Mouse (Mus musculus): Measurements from ENCODE around the gene Pdzd4.

Gene Pdzd4

DNA sequence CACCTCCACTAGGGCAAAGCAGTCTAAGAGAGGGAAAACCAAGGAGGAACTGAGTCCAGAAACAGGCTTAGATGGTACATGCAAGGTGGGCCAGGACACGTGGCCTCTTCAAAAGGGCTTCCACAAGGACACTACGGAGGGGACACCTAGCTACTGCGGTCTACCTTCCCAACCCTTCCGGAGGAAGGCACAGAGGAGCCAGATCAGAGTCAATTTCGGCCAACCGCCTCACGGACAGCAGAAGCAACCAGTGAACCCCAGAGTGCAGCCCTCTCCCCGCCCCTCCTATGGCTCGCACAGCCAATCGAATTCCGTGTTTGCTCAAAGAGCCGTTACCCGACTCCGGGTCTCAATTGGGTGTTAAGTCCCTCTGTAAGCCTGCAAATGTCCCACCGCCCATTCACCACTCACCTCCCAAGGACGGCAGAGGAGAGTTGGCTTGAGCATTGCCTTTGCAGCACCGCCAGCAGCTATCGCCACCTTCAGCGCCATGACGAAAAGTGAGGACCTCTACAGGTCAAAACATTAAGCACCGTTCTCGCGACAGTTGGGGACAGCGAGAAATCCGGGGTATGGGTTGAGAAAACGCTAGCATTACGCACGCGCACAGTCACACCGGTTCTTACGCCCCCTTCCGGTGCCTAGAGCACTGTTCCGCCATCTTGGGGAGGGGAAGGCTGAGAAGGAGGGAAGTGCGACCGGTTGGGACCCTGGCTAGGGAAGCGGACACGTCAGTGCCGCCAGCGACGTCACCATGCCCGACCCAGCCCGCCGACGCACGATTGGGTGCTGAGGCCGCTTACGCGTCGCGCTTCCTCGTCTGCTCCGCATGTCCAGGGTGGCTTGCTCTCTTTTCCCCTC lies 38.2 kb downstream of the Pdzd4 start, which contains the start of the genes Idh3g and Ssr4:
TSS of gene Idh3g (minus strand) at position 534 of the 861 bp plus-strand sequence.
TSS of gene Ssr4 (plus strand) at position 665 of the 861 bp plus-strand sequence.
- DNase-seq (ENCODE audit: low spot score in 2 of 2) = peak; percentile 74 to 84

- no peak for DNase-seq (ENCODE audit: low spot score in 2 of 2)
Observed at GRCm38 (mm10) chrX:73785666-73786065, 39.1 kb downstream of the Pdzd4 start.

DNA sequence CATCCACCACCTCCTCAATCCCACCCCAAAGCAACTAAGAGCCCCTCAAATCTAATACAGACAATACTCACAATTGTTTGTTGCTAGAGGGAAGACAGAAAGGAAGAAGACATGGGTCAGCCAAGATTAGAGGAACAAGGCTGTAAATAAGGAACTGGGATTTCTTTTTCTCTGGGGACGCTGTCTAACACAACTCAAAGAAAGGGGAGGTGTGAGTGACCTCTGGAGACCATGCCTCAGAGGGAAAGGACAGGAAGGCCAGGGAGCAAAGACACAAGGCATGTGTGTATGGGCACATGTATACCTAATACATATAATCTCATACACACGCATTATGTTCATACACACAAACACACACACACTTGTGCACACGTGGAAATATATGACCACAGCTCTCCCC lies 42.5 kb downstream of the Pdzd4 start:
- DNase-seq (ENCODE audit: low spot score in 2 of 2) = no peak

- no peak for DNase-seq (ENCODE audit: low spot score in 2 of 2)
Observed at GRCm38 (mm10) chrX:73774802-73775483, 49.8 kb downstream of the Pdzd4 start.

GRCm38 (mm10) chrX:73774168-73774760 lies 50.5 kb downstream of the Pdzd4 start, which contains the start of gene Srpk3:
TSS of gene Srpk3 (plus strand) at chrX:73774405.
- peak; percentile 12 to 24 for DNase-seq (ENCODE audit: low spot score in 2 of 2)

GRCm38 (mm10) chrX:73767267-73767666 lies 57.5 kb downstream of the Pdzd4 start:
- peak in 1 of 2 experiments; percentile 29 for DNase-seq (ENCODE audit: low spot score in 2 of 2)

GRCm38 (mm10) chrX:73765311-73765710 lies 59.5 kb downstream of the Pdzd4 start:
- DNase-seq (ENCODE audit: low spot score in 2 of 2) = no peak

GRCm38 (mm10) chrX:73758611-73759290 lies 66.0 kb downstream of the Pdzd4 start:
- DNase-seq (ENCODE audit: low spot score in 2 of 2) = no peak

DNA sequence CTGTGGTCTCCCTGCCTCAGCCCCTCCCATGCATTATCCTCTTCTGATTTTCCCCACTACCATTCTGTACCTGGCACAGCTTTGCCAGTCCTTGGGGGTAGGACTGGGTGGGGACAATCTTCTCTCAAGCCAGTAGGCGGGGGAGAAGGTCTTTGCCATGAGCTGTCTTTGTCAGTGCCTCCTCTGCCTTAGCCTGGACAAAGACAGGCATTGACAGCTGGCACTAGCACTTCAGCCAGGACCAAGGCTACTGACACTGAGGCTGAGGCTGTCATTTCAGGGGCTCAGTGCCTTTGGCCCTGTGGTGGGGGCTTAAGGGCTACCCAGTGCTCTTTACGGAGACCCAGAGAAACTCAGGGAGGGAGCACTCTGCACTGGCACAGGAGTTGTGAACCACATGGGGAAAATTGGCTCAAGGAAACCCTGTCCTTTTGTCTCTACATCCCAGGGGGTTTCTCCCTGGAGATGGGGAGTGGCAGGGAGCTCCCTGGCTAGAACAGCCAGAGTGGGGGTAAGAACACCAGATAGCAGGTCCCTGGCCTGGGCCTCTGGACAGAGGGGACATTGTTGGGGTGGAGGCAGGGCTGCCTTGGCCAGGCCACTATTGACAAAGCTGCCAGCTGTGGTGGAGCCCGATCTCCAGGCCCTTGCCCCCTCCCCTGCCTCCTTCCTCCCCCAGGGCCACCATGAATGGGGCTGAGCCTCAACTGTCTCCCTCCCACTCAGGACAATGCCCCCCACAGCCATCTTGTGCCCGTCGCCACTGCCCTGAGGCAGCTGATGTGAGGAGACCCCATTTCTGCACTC lies 68.2 kb downstream of the Pdzd4 start, which contains the start of gene Plxnb3:
TSS of gene Plxnb3 (plus strand) at position 757 of the 807 bp plus-strand sequence.
- no peak for DNase-seq (ENCODE audit: low spot score in 2 of 2)

DNA sequence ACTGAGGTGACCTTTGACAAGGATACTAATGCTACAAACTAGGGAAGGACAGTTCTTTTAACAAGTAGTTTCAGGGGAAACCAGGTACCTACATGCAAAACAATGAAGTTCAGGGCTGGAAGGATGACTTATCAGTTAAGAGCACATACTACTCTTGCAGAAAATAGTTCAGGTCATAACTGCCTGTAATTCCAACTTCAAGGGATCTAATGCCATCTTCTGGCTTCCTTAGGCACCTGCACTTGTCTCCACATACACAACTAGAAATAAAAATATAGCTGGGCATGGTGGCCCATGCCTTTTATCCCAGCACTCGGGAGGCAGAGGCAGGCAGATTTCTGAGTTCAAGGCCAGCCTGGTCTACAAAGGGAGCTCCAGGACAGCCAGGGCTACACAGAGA lies 75.8 kb downstream of the Pdzd4 start:
- DNase-seq (ENCODE audit: low spot score in 2 of 2) = no peak

DNA sequence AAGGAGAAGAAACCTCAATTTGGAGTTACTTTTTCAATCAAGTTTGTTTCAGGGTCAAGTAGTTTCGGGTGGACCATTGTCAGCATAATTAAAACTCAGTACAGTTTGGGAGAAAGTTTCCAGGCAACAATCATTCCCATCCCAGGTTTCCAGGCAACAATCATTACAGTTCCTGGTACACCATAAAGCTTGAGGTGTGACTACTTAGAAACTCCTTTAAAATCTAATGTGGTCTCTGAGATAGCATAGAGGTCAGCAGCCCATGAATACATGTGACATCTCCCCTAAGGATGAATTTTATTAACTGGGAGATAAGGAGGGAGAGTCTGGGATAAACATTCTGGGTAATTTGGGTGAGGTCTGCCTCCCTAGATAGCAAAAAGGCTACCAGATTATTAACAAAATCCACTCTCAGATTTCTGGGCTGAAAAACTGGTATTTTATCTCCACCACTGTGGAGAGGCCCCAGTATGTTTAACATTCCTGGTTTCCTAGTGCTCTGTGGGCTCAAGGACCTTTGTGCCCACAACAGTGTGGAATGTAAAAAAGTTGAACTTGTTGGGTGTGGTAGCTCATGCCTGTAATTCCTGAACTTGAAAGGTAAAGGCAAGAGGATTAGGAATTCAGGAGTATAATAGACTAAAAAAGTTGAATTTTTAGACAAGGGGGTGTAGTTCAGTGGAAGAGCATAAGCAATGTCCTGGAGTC lies 79.8 kb downstream of the Pdzd4 start:
- no peak for DNase-seq (ENCODE audit: low spot score in 2 of 2)

Measured in spleen, postnatal 14 days (tissue).